Mouse (Mus musculus) lung, adult 2 months (tissue): ENCODE measurements around the gene Kdsr.

Source experiments
- CTCF ChIP-seq: fragments of 200-500 bp; IDR thresholded peaks from 2 replicates; pipeline ENCODE4 v1.5.1; 2011; ENCODE audit warnings: mild to moderate bottlenecking, low read length, control low read depth; ENCODE audit not compliant: insufficient read depth
- POLR2A ChIP-seq: fragments of 200-500 bp; IDR thresholded peaks from 2 replicates; pipeline ENCODE4 v1.6.1; 2011; ENCODE audit warnings: low read depth, mild to moderate bottlenecking, control low read depth, low read length, borderline replicate concordance; ENCODE audit errors: extremely low read depth

DNA sequence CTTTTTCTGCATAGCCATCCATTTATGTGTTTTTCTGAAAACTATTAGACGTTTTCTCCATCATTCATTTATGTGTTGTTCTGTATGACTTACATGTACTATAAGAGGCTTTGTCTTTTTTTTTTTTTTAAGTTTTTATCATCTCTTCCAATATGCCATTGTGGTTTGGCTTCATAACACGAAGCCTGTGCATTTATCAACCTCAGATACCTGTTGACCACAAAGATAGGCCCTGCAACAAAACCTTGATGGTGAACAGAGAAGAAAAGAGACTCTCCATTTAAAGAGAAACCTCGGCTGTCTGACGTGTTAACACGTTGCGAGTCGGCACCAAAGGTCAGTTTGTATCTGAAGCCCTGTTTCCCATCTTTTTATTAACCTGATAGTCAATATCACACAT lies 49.3 kb downstream of the Kdsr start:
- no peak for TF ChIP-seq CTCF
- no peak for TF ChIP-seq POLR2A
